Mouse (Mus musculus) lung, postnatal 0 days (tissue): ENCODE measurements around the gene Fyn.

Experiments used
- CTCF ChIP-seq: IDR thresholded peaks from 2 replicates; pipeline ENCODE4 v1.5.1; 2016; ENCODE audit warnings: antibody characterized with exemption, mild to moderate bottlenecking
- EP300 ChIP-seq: IDR thresholded peaks from 2 replicates; pipeline ENCODE4 v1.6.1; 2016; ENCODE audit warnings: antibody characterized with exemption, mild to moderate bottlenecking, control low read depth

GRCm38 (mm10) chr10:39450356-39450755 is 81.7 kb downstream of the Fyn start:
- TF ChIP-seq CTCF = no peak
- TF ChIP-seq EP300 = no peak
